Mouse (Mus musculus): ENCODE measurements around the gene Zc2hc1b. TPM values are rescaled to one million over a fixed set of nuclear protein-coding genes. Genes with fewer than 3 reads are reported as not detected.

Zc2hc1b gene
- total RNA-seq, 2 experiments from 2014 or later, result not detected

DNA sequence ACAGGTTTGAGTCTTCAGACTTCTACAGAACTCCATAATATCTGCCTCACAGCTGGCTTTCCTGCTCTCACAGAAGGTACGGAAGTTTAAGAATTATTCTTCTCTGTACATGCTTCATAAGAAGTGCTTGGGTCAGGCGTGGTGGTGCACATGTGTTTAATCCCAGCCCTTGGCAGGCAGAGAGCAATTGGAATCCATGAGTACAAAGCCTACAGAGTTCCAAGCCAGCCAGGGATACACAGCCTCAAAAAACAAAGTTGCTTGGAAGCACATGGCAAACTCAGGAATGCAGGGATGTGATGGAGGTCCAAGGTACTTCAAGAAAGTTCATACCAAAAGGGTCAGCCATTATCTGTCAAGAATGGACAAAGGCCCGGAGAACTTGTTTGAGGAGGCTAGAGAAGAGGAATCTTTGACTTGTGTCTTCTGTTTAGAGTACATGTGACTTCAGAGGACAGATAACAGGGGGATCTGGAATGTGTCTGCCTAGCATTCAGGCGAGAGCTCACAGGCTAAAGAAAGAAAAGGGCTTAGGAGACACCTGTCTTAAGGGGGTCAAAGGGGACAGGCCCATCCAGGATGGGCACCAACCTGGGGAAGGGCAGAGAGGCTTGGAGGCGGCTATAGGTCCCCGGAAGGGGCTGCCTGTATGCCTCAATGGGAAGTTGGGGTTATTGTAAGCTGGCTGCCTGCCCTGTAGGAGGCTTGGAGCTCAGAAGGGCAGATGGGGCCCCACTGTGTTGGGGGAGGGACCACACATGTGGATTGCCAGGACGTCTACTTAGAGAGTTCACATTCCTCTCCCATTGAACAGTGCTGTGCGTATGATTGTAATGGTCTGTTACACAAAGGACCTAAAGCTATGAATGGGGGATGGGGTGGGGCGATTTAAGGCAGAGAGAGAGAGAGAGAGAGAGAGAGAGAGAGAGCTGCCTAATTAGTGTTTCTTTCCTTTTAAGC lies 60.8 kb downstream of the Zc2hc1b start:
- DNase-seq (ENCODE audit: low spot score in 2 of 2), result no peak

DNA sequence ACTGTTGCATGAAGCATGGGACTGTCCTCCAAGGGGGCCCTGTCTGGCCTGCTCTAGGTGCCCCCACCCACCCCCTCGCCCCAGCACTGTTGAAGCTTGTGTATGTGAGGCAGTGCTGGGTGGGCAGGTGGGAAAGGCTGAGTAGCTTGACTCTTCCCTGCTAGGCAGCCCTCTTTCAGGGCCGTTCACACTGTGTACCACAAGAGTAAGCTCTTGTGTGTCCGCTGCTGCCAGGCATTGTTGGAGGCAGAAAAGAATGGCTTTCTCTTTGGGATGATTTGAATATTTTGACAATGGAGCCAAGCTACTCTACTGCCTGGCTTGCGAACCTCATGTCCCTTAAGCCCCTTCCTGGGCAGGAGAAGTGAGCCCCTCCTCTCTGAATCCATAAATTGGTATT lies 62.8 kb downstream of the Zc2hc1b start:
- DNase-seq (ENCODE audit: low spot score in 2 of 2), result no peak

DNA sequence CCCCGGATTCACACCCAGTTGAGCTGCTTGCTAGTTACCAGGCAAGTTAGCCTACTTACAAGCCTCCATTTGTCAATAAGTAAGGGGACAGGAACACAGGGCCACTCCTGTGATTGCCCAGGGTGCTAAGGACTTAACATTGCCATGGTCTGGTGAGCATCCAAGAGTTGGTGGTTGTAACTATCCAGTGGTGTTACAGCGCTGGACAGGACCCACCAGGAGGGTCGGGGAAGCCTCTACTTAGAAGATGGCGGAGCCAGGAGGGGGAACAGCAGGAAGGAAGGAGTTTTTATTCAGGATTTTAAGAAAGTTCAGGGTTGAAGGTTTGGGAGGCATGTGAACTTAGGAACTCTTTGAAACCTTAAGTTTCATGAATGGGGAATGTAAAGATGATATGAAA lies 64.2 kb downstream of the Zc2hc1b start:
- no peak for DNase-seq (ENCODE audit: low spot score in 2 of 2)

DNA sequence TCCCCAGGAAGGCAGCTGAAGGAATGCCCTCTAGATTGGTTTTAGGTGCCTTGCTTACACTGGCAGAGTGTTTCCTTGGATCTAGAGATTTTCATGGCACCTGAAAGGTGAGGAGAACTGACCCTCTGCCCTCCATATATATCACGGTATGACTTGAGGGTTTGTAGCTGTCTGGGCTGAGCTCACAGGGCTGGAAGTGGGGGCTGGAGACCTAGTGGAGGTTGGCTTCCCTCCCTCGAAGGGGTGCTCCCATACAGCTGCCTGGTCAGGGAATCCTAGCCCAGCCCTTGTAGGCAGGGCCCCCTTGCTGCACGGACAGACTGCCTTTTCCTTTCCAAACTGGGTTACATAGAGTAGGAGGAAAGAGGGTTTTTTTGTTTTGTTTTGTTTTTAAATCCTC lies 65.0 kb downstream of the Zc2hc1b start:
- DNase-seq (ENCODE audit: low spot score in 2 of 2), result no peak

DNA sequence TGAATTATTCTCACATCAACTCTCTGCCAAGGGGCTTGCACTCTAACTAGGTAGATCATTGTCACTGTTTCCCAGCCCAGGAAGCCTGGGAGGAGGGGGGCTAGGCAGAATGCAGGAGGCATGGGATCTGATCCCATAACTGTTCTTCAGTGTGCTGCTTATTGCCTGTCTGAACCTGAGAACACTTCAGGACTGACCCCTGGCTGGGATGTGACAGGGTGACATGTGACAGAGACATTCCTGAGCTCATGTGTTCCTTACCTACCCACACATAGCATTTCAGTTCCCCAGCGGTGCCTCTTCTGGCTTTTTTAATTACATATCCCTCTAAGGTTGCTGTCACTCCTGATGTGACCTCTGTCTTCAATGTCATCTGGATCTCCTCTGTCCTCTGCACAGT lies 68.0 kb downstream of the Zc2hc1b start:
- no peak for DNase-seq (ENCODE audit: low spot score in 2 of 2)

DNA sequence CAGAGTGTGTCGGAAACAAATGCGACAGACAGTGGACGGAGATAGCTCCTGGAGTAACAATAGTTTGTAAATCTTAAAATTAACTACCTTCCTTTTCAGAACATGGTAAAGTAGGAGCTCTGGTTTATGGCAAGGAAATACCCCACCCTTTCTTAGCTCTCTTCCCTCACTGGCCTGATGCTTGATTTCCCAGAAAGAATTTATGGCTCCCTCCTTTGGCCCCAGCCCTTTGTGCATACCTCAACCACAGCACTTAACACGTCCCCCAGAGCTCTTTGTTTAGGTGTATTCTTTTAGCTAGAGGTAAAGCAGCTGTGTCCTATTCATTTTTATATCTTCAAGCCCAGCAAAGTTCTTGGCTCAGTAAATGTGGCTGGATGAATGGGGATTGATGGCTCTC lies 69.0 kb downstream of the Zc2hc1b start:
- DNase-seq (ENCODE audit: low spot score in 2 of 2), result no peak

DNA sequence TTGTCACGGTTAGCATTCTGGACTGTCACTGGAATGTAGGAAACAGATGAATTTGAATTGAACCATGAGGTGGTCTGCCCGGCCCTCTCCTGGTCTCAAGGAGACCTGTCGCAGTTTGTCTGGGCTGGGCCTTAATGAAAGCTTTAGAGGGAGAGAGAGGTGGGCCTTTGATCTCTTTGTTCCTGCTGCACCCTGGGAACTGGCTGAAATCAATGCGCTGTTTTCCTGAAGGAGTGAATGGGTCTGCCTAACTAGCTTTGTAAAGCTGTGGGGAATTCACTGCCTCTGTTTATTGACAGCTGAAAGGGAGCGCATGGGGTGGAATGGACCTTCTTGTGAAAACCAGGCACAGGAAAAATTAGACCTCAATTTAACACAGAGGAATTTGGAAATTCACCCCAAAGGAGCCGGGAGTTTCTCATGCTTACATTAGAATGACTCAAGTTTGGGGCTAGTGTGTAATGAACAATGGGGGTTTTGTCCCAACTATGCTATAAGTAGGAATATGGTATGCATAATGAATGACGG lies 69.7 kb downstream of the Zc2hc1b start:
- no peak for DNase-seq (ENCODE audit: low spot score in 2 of 2)

DNA sequence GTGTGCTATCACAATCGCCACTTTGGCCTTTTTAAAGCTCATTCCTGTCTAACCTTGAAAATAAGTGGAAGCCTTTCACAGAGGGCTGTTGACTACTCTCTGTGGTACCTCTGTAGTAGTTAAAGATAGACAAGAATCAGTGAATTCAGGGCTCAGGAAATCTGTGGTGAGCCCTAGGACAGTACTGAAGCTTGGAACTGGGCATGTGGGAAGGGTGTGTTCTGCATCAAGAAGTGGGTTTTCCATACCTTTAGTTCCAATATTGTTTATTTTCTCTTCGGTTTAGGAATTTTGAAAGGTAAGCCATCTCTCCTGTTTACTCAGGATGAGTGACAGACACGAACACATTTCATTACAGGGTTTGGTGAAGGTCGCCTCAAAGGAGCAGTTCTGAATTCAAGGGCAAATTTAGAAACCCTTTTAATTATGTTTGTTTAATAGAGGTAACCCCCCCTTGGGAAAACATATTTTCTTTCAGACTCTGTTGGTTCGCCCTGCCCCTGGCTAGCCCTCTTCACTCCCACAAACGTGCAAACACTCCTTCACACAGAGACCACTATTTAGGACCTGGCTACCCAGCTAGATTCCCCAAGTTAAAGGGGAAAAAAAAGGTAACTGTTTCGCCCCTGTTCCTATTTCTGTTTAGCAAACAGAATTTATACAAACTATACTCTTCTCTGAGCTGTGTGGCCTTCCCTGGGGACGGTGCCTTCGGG lies 70.8 kb downstream of the Zc2hc1b start:
- DNase-seq (ENCODE audit: low spot score in 2 of 2), result no peak

DNA sequence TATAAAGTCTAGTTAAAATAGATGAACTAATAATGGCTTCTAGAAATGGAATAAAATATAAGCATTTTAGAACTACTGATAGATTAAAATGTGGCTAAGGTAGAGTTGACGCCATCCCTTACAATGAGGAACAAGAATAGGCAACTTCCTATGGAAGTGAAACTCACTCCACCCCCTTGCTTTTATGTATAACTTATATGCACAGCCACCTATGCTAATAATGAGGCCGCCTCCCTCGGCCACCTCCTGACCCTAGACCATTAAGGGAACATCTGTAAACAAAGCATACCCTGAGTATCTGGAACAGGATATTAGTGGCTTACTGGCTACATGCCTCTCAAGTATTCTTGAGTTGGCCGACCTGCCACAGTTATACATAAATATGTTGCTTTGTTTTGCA lies 74.0 kb downstream of the Zc2hc1b start:
- no peak for DNase-seq (ENCODE audit: low spot score in 2 of 2)

DNA sequence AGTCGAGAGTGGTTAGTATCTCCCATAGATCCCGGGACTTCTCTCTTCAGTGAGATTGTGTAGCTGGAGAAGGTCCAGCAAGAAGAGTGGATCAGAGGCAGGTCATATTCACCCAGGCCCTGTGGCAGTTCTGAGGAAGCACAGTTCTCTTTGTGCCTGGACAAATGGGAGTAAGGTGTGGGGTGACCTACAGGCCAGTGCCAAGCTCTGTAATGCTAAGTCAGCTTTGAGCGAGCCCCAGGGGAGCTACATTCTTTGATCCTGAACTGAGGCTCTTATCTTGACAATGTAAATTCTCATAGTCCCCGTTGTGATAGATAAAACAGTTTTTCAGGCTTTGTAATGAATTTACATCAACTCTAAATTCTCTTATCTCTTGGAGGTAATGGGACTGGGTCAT lies 75.5 kb downstream of the Zc2hc1b start:
- DNase-seq (ENCODE audit: low spot score in 2 of 2), result no peak

DNA sequence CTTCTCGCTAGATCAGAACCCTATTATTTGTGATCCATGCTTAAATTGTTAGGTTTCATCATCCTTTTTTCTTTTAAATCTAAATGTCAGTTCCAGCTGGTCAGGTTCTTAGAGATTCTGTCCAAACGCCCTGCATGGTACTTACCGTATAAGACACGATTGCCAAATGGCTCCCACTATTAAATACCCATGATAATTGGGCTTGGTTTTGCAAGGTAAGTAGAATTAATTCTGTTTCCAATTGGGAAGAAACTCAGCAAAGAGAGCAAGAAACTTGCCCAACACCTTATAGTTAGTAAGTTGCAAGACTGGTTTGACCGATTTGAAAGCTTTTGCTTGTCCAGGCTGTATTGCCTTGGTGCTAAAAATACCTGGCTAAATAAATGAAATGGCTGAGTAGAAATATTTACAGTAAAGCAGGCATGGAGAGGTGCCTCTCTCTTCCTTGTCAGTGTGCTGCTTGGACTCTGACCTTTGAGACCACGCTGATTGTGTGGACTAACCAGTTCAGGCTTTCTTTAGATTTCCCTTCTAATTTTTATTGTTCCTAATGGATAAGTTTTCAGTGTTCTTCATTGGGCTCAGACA lies 77.7 kb downstream of the Zc2hc1b start:
- DNase-seq (ENCODE audit: low spot score in 2 of 2), result no peak

Other genes starting within 250 kb of the Zc2hc1b start
- gene Stx11, start 213.7 kb downstream of the Zc2hc1b start, total RNA-seq (2021), result under 1 TPM; 0.07 to 0.37 TPM
- 1 to 10 TPM; 8.3 to 8.4 TPM for gene Sf3b5, start 172.7 kb downstream of the Zc2hc1b start, total RNA-seq (2021)
- 10 to 100 TPM; 12.8 to 16.4 TPM for gene Plagl1, start 117.5 kb downstream of the Zc2hc1b start, total RNA-seq (2021)
- 10 to 100 TPM; 19.4 to 23.6 TPM for gene Ltv1, start 15.1 kb upstream of the Zc2hc1b start, total RNA-seq (2021)

Measured in left cerebral cortex, adult 18-20 months (tissue).